Mouse (Mus musculus) CH12.LX (cell line): ENCODE measurements around the gene Erap1. TPM values are rescaled to one million over a fixed set of nuclear protein-coding genes. Genes with fewer than 3 reads are reported as not detected.

Source experiments
- DNase-seq: peaks from one replicate; pipeline ENCODE4 v3.0.0-alpha.2; 2013; ENCODE audit errors: extremely low read depth
- H3K27ac ChIP-seq: 2 replicates; pipeline ENCODE4 v1.5.1; 2012; ENCODE audit warnings: low read depth, mild to moderate bottlenecking, control low read depth, moderate library complexity; ENCODE audit not compliant: insufficient read depth
- H3K27me3 ChIP-seq: replicated peaks from 2 replicates; pipeline ENCODE3; 2012; ENCODE audit warnings: inconsistent platforms
- H3K36me3 ChIP-seq, 2 experiments: replicated peaks in 1 of 2; 2 replicates each; pipeline versions ENCODE3 to v1.6.1; 2012; ENCODE audit warnings: inconsistent platforms in 1 of 2, low read length in 1 of 2, mild to moderate bottlenecking in 1 of 2, mixed read lengths in 1 of 2, moderate library complexity in 1 of 2; ENCODE audit not compliant: control insufficient read depth in 1 of 2, insufficient read depth in 1 of 2
- H3K4me1 ChIP-seq, 2 experiments: 2 replicates each; pipeline ENCODE4 v1.6.1; 2012; ENCODE audit warnings: inconsistent platforms in 1 of 2, moderate library complexity in 1 of 2; ENCODE audit not compliant: insufficient read depth in 2 of 2, control insufficient read depth in 1 of 2
- H3K4me2 ChIP-seq: 2 replicates; pipeline ENCODE4 v1.6.1; 2012; ENCODE audit warnings: low read depth, mild to moderate bottlenecking, control low read depth; ENCODE audit not compliant: poor library complexity, insufficient read depth, severe bottlenecking
- H3K4me3 ChIP-seq, 3 experiments: fragments of 150-350 bp in 1 of 3; sonication (generic) in 1 of 3; replicated peaks in 1 of 3; 2 replicates each; pipeline versions ENCODE3 to v1.5.1; 2011 to 2012; ENCODE audit warnings: low read depth in 2 of 3, low read length in 2 of 3, mild to moderate bottlenecking in 2 of 3, moderate library complexity in 2 of 3, control low read depth in 1 of 3, improper control_type of control experiment in 1 of 3, inconsistent platforms in 1 of 3, mixed read lengths in 1 of 3; ENCODE audit not compliant: poor library complexity in 1 of 3
- H3K79me2 ChIP-seq: replicated peaks from 2 replicates; pipeline ENCODE4 v1.6.1; 2012; ENCODE audit warnings: mild to moderate bottlenecking, moderate library complexity; ENCODE audit not compliant: control insufficient read depth, poor library complexity, insufficient read depth, severe bottlenecking; ENCODE audit errors: extremely low read depth
- H3K9ac ChIP-seq: 2 replicates; pipeline ENCODE4 v1.6.1; 2012; ENCODE audit warnings: low read depth, mild to moderate bottlenecking, control low read depth, moderate library complexity; ENCODE audit not compliant: insufficient read depth
- H3K9me3 ChIP-seq: replicated peaks from 2 replicates; pipeline ENCODE3; 2012; ENCODE audit warnings: low read length, inconsistent platforms, mixed read lengths
- BHLHE40 ChIP-seq: IDR thresholded peaks from 2 replicates; pipeline ENCODE4 v1.6.1; 2011; ENCODE audit warnings: mild to moderate bottlenecking, low read depth, low read length, improper control_type of control experiment
- CHD1 ChIP-seq: IDR thresholded peaks from 2 replicates; pipeline ENCODE4 v1.6.1; 2012; ENCODE audit warnings: low read depth, low read length, improper control_type of control experiment, inconsistent platforms
- CHD2 ChIP-seq: IDR thresholded peaks from 2 replicates; pipeline ENCODE4 v1.6.1; 2011; ENCODE audit warnings: low read length, improper control_type of control experiment
- CTCF ChIP-seq, 2 experiments: IDR thresholded peaks in 1 of 2; conservative IDR thresholded peaks in 1 of 2; 2 replicates each; pipeline ENCODE4 v1.5.1; 2011 to 2012; ENCODE audit warnings: low read depth in 2 of 2, low read length in 2 of 2, improper control_type of control experiment in 1 of 2, inconsistent platforms in 1 of 2, mild to moderate bottlenecking in 1 of 2, moderate library complexity in 1 of 2
- E2F4 ChIP-seq: IDR thresholded peaks from 2 replicates; pipeline ENCODE4 v1.6.1; 2011; ENCODE audit warnings: low read depth, low read length, improper control_type of control experiment; ENCODE audit not compliant: insufficient replicate concordance
- ELF1 ChIP-seq: IDR thresholded peaks from 2 replicates; pipeline ENCODE4 v1.6.1; 2014; ENCODE audit warnings: low read depth, mild to moderate bottlenecking, inconsistent platforms, low read length, improper control_type of control experiment
- EP300 ChIP-seq: IDR thresholded peaks from 2 replicates; pipeline ENCODE4 v1.6.1; 2011; ENCODE audit warnings: low read length, improper control_type of control experiment
- ETS1 ChIP-seq: conservative IDR thresholded peaks from 2 replicates; pipeline ENCODE4 v1.6.1; 2012; ENCODE audit warnings: low read depth, mild to moderate bottlenecking, inconsistent platforms, low read length, improper control_type of control experiment, moderate library complexity
- GABPA ChIP-seq: IDR thresholded peaks from 2 replicates; pipeline ENCODE4 v1.6.1; 2012; ENCODE audit warnings: low read depth, low read length, improper control_type of control experiment, inconsistent platforms; ENCODE audit not compliant: insufficient replicate concordance
- HCFC1 ChIP-seq: IDR thresholded peaks from 2 replicates; pipeline ENCODE4 v1.6.1; 2012; ENCODE audit warnings: low read depth, mild to moderate bottlenecking, inconsistent platforms, low read length, improper control_type of control experiment
- IRF4 ChIP-seq: IDR thresholded peaks from 2 replicates; pipeline ENCODE4 v1.6.1; 2014; ENCODE audit warnings: low read depth, mild to moderate bottlenecking, inconsistent platforms, low read length, improper control_type of control experiment
- JUN ChIP-seq: IDR thresholded peaks from 2 replicates; pipeline ENCODE4 v1.6.1; 2011; ENCODE audit warnings: low read depth, mild to moderate bottlenecking, low read length, improper control_type of control experiment, moderate library complexity; ENCODE audit not compliant: insufficient read depth
- JUND ChIP-seq: conservative IDR thresholded peaks from 2 replicates; pipeline ENCODE4 v1.6.1; 2011; ENCODE audit warnings: low read depth, low read length, improper control_type of control experiment
- MAFK ChIP-seq: IDR thresholded peaks from 2 replicates; pipeline ENCODE4 v1.6.1; 2011; ENCODE audit warnings: low read length, improper control_type of control experiment; ENCODE audit not compliant: insufficient replicate concordance
- MEF2A ChIP-seq: IDR thresholded peaks from 2 replicates; pipeline ENCODE4 v1.6.1; 2014; ENCODE audit warnings: low read depth, mild to moderate bottlenecking, inconsistent platforms, low read length, improper control_type of control experiment, borderline replicate concordance
- MXI1 ChIP-seq: IDR thresholded peaks from 2 replicates; pipeline ENCODE4 v1.6.1; 2011; ENCODE audit warnings: mild to moderate bottlenecking, low read depth, low read length, improper control_type of control experiment
- MYC ChIP-seq: IDR thresholded peaks from 2 replicates; pipeline ENCODE4 v1.6.1; 2011; ENCODE audit warnings: low read depth, mild to moderate bottlenecking, improper control_type of control experiment, low read length
- NELFE ChIP-seq: IDR thresholded peaks from 2 replicates; pipeline ENCODE4 v1.6.1; 2011; ENCODE audit warnings: low read depth, low read length, improper control_type of control experiment
- NRF1 ChIP-seq: IDR thresholded peaks from 2 replicates; pipeline ENCODE4 v1.6.1; 2014; ENCODE audit warnings: low read depth, mild to moderate bottlenecking, inconsistent platforms, low read length, improper control_type of control experiment, moderate library complexity
- PAX5 ChIP-seq: IDR thresholded peaks from 2 replicates; pipeline ENCODE4 v1.6.1; 2012; ENCODE audit warnings: low read length, inconsistent platforms, mixed read lengths
- POLR2A ChIP-seq: IDR thresholded peaks from 2 replicates; pipeline ENCODE4 v1.6.1; 2011; ENCODE audit warnings: low read depth, mild to moderate bottlenecking, improper control_type of control experiment, low read length
- POLR2AphosphoS2 ChIP-seq: IDR thresholded peaks from 2 replicates; pipeline ENCODE4 v1.6.1; 2011; ENCODE audit warnings: low read depth, low read length, improper control_type of control experiment
- RAD21 ChIP-seq: IDR thresholded peaks from 2 replicates; pipeline ENCODE4 v1.6.1; 2011; ENCODE audit warnings: low read depth, mild to moderate bottlenecking, low read length, improper control_type of control experiment, moderate library complexity
- RCOR1 ChIP-seq: conservative IDR thresholded peaks from 2 replicates; pipeline ENCODE4 v1.6.1; 2012; ENCODE audit warnings: low read depth, mild to moderate bottlenecking, inconsistent platforms, low read length, improper control_type of control experiment
- SMC3 ChIP-seq: IDR thresholded peaks from 2 replicates; pipeline ENCODE4 v1.6.1; 2011; ENCODE audit warnings: low read depth, low read length, improper control_type of control experiment
- TBP ChIP-seq: conservative IDR thresholded peaks from 2 replicates; pipeline ENCODE4 v1.6.1; 2011; ENCODE audit warnings: low read depth, low read length, improper control_type of control experiment
- UBTF ChIP-seq: IDR thresholded peaks from 2 replicates; pipeline ENCODE4 v1.6.1; 2012; ENCODE audit warnings: low read depth, mild to moderate bottlenecking, inconsistent platforms, low read length, improper control_type of control experiment, moderate library complexity
- USF1 ChIP-seq: IDR thresholded peaks from 2 replicates; pipeline ENCODE4 v1.6.1; 2014; ENCODE audit warnings: low read depth, mild to moderate bottlenecking, inconsistent platforms, low read length, improper control_type of control experiment
- ZC3H11A ChIP-seq: IDR thresholded peaks from 2 replicates; pipeline ENCODE4 v1.6.1; 2012; ENCODE audit warnings: low read depth, mild to moderate bottlenecking, inconsistent platforms, low read length, improper control_type of control experiment
- ZKSCAN1 ChIP-seq: IDR thresholded peaks from 2 replicates; pipeline ENCODE4 v1.6.1; 2012; ENCODE audit warnings: low read depth, inconsistent platforms, low read length, improper control_type of control experiment, borderline replicate concordance
- ZMIZ1 ChIP-seq: IDR thresholded peaks from 2 replicates; pipeline ENCODE4 v1.6.1; 2012; ENCODE audit warnings: low read depth, mild to moderate bottlenecking, inconsistent platforms, low read length, improper control_type of control experiment
- ZNF384 ChIP-seq: IDR thresholded peaks from 2 replicates; pipeline ENCODE4 v1.6.1; 2012; ENCODE audit warnings: low read depth, low read length, improper control_type of control experiment, inconsistent platforms
- dilution Hi-C: fragments of 300-500 bp; cut with MboI; formaldehyde crosslinking; loops from 2 replicates; pipeline ENCODE4 v1.14.3; 2020; ENCODE audit warnings: low sequenced_read_pairs; ENCODE audit not compliant: extremely low pct_unique_long_range_greater_than_20kb, extremely low pct_ligation_motif_present
- in situ Hi-C: fragments of 300-500 bp; cut with MboI; formaldehyde crosslinking; loops from 3 replicates; pipeline ENCODE4 v1.14.3; 2019; ENCODE audit warnings: low sequenced_read_pairs, low pct_ligation_motif_present, low pct_unique_long_range_greater_than_20kb, mixed read lengths
- polyA plus RNA-seq: library from polyadenylated mRNA; unstranded; fragments of >175 nt; gene quantifications from 2 replicates; pipeline ENCODE4 v1.2.1, GENCODE M21; 2012; ENCODE audit warnings: low read depth; ENCODE audit not compliant: insufficient read length
- total RNA-seq, 2 experiments: library from RNA; depleted of rRNA; stranded (reverse); fragments of 300-350 nt in 1 of 2; fragments of >200 nt in 1 of 2; gene quantifications; 2 replicates each; pipeline ENCODE4 v1.2.3; 2012 to 2014

Gene Erap1
- total RNA-seq (2012; rRNA removed) (62.3 and 65.9 TPM in 2 replicates), total RNA-seq (2014; rRNA removed) (75.2 and 82.5 TPM in 2 replicates), polyA plus RNA-seq (114 and 122 TPM in 2 replicates)

GRCm38 (mm10) chr13:74638793-74639711 lies at the start of gene Erap1:
Erap1 (plus strand) TSS chr13:74639568.
- H3K27me3 ChIP-seq: no peaks in the 10 kb centered on the region
- in situ Hi-C loops: loop anchor here (5.0 to 25.0 kb wide), 2 partner anchors 218 to 548 kb away; no protein-coding TSS in a partner anchor
- peak within 1 kb of the TSS; percentile 67 for H3K27ac ChIP-seq
- peaks cover 0 to 15% of the 10 kb centered on the region in 2 experiments; a peak in 2 of 4 replicates for H3K4me1 ChIP-seq
- dilution Hi-C loops: no loop called here
- peak; percentile 76 for DNase-seq
- TF ChIP-seq PAX5 (no peak), CHD1 (no peak), NRF1 (no peak), RCOR1 (no peak), MXI1 (no peak), BHLHE40 (no peak), MAFK (no peak), IRF4 (no peak), NELFE (no peak; the same call in 1 of the 2 replicates), TBP (peak; percentile 69), JUND (0 out of 2 replicates have a peak, but pooled peaks have one; percentile 33), ELF1 (no peak), JUN (no peak), POLR2AphosphoS2 (no peak), E2F4 (no peak), MYC (peak; percentile 78), ZC3H11A (peak; percentile 48; the same call in 1 of the 2 replicates), ETS1 (no peak), ZNF384 (peak; percentile 50), UBTF (no peak), POLR2A (no peak), CTCF (conservative IDR thresholded peaks at IDR 0.05 in 1 of 2, IDR thresholded peaks at IDR 0.05 in 1 of 2; ENCODE audit: low read depth in 2 of 2, low read length in 2 of 2) (peak; percentile 56 to 79), ZMIZ1 (no peak), SMC3 (peak; percentile 62), RAD21 (peak; percentile 81), USF1 (no peak), GABPA (no peak), HCFC1 (no peak), EP300 (no peak), MEF2A (no peak), ZKSCAN1 (no peak), CHD2 (no peak)
- peak within 1 kb of the TSS; percentile 91 to 98 (median 93) for H3K4me3 ChIP-seq
- H3K4me2 ChIP-seq: peak within 1 kb of the TSS; percentile 95
- peaks cover 0 to 12% of the 10 kb centered on the region in 2 experiments for H3K36me3 ChIP-seq
- H3K9me3 ChIP-seq: no peaks in the 10 kb centered on the region
- no peaks in the 10 kb centered on the region for H3K79me2 ChIP-seq
- peak within 1 kb of the TSS; percentile 93 for H3K9ac ChIP-seq
